Mouse (Mus musculus): Measurements from ENCODE around the gene Plbd2.
"Not testable (repeated sequence)": the region's sequence is repeated elsewhere in the genome, so short reads cannot be mapped to it uniquely, and the experiment has no call there.

Gene Plbd2

DNA sequence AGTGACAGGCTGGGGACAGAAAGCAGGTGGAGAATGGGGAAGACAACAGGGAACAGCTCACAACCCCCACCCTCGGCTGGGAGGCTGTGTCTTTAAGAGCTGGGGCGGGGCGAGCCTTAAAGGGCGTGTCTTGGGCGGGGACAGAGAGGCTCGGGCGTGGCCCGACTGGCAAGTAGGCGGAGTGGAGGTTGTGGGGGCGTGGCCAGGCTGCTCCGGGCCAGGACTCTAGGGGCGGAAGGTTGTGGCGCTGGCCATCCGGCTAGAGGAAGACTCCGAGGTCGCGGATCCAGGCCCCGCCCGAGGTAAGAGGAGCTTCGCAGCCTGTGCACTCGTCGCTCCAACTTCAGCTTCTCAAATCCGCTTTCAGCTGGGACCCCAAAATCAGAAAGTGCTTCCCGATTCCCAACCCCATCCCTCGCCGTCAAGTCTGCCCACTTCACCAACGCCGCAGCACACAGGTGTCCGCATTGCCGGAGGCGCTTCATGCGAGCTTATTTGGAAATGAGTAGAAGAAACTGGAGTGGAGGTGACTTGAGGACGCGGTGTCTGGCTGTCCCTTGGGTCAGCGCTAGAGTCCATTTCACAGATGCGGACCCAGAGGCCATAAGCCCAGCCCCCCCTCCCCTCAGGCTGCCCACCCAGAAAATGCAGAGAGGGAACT is 7.7 kb upstream of the Plbd2 start, which contains the start of gene Slc8b1:
Slc8b1 (plus strand) TSS at position 187 of the 661 bp plus-strand sequence.
- peak; percentile 82 to 84 for DNase-seq (ENCODE audit: low spot score in 2 of 2)

DNA sequence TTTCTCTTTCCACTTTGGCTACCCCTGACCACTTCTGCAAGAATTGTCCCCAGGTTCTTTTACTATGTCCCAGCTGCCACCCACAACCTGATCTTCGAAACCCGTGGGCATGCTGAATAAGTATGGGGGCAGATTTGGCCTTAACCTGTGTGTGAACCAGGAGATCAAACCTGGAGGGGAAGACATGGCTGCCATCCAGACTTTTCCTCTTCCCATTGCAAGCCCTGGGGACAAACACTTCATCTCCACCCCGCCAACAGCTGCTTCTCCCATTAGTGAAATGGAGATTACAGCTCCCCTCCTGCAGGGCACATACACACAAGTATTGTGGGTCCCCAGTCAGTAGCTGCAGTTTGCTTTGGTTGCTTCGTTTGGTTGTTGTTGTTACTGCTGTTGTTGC is 3.9 kb upstream of the Plbd2 start:
- DNase-seq (ENCODE audit: low spot score in 2 of 2), result no peak

GRCm38 (mm10) chr5:120506490-120506889 is 3.1 kb upstream of the Plbd2 start:
- DNase-seq (ENCODE audit: low spot score in 2 of 2), result no peak

GRCm38 (mm10) chr5:120505781-120506180 is 2.4 kb upstream of the Plbd2 start:
- no peak for DNase-seq (ENCODE audit: low spot score in 2 of 2)

DNA sequence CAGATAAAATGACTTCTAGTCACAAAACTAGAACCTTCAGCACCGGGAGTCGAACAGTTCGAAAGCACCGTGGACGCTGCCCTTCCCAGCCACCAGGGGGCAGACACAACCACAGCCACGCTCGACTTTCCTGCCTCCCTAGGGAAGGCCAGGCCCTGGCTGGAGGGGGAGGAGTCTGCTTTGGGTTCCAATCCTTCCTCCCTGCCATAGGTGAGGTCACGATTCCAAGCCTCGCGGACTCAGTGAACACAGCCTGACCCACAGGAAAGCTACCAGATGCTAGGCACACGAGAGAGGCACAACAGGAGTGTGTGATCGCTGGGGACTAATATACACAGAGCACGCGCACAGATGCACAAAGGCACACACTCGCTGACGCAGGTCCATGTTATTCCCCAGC is 1.9 kb upstream of the Plbd2 start:
- DNase-seq (ENCODE audit: low spot score in 2 of 2), result peak; percentile 74

DNA sequence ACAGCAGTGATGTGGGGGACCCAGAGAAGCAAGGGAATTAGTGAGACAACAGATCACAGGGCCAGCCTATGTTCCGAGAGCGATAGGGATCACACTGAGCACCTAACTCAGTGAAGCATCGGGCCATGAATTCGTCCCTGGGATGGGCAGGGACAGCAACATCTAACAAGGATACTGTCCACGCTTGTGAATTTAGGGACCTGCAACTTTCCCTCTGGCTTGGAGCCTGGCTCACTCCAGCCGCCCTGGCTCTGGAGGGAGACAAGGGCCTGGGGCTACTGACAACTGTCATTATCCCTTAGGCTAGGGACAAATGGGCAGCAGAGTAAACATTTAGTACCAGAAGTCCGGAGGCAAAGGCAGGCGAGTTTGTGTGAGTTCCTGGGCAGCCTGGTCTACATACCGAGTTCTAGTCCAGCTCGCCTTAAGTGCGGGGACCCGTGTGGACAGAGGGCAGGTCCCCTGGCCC is 716 bp downstream of the Plbd2 start:
- peak in 1 of 2 experiments; percentile 21 for DNase-seq (ENCODE audit: low spot score in 2 of 2)

DNA sequence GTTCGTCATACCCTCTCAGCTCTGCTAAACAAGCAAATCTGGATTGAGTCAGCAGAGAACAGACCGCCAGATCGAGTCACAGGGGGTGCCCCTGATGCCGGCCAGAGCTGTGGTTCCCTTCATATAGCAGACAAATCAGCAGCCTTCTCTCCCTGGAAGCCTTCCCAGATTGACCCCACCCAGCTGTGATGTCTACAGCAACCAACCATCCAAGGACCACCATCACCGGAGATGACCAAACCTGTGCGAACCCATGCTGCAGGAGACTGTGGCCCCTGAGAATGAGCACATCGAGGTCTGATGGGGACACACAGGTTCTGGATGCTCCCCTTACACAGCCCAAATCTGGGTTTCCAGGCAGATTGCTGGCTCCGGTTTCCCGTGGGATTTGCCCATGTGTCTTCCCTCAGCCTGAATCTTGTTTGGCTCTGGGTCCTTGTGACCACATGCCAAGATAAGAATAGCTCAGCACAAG is 1.2 kb downstream of the Plbd2 start:
- DNase-seq (ENCODE audit: low spot score in 2 of 2), result peak; percentile 30 to 60

DNA sequence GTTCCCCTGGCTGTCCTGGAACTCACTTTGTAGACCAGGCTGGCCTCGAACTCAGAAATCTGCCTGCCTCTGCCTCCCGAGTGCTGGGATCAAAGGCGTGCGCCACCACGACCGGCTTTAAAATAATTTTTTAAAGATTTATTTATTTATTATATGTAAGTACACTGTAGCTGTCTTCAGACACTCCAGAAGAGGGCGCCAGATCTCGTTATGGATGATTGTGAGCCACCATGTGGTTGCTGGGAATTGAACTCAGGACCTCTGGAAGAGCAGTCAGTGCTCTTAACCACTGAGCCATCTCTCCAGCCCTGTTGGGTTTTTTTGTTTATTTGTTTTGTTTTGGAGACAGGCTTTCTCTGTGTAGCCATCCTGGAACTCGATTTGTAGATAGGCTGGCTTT is 2.8 kb downstream of the Plbd2 start:
- not testable (repeated sequence) for DNase-seq (ENCODE audit: low spot score in 2 of 2)

- no peak for DNase-seq (ENCODE audit: low spot score in 2 of 2)
These were observed 4.2 kb downstream of the Plbd2 start for GRCm38 (mm10) chr5:120499202-120499601.

- no peak for DNase-seq (ENCODE audit: low spot score in 2 of 2)
These were observed 6.4 kb downstream of the Plbd2 start for GRCm38 (mm10) chr5:120497071-120497470.

GRCm38 (mm10) chr5:120495703-120496226 is 7.7 kb downstream of the Plbd2 start:
- DNase-seq (ENCODE audit: low spot score in 2 of 2), result no peak

- DNase-seq (ENCODE audit: low spot score in 2 of 2), result no peak
These were observed 8.2 kb downstream of the Plbd2 start for GRCm38 (mm10) chr5:120495064-120495702.

DNA sequence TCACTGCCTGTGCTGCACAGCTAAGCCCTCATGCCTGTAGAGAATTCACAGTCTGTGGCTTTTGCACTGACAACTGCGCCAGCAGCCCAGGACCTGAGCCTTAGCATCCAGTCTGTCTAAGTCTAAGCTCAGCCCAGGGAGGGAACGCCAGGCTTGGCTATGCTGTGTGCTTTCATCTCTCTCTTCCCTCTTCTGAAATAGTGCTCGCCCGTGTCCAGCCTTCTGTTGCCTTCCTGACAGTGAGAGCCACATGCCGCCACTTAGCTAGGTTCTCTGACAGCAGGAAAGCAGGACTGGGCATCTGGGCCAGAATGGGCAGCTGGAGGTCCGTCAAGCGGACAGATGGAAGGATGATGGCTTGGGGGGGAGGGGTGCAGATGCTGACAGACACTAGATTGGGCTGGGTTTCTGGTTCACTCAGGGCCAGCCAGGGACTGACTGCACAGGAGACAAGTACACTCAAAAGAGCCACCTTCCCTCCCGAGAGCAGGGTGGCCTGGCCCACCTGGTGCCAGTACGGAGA is 9.5 kb downstream of the Plbd2 start:
- DNase-seq (ENCODE audit: low spot score in 2 of 2), result no peak

GRCm38 (mm10) chr5:120493440-120493839 is 10.0 kb downstream of the Plbd2 start:
- no peak for DNase-seq (ENCODE audit: low spot score in 2 of 2)

DNA sequence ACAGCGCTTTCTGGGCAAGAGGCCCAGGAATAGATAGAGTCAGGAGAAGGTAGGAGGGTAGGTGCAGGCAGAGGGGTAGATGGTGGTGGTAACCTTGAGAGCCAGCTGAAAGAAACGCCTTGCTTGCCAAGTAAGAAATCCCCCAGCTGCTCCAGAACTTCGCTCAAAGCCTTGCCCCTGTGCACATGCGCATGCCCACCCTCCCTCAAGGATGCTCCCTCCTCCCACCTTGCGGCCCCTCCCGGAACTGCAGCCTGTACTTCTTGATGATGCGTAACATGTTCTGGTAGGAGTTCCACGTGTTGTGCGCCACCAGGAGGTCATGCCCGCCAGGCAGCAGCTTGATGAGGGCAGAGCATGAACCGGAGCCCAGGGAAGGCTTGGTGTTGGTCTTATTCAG is 11.0 kb downstream of the Plbd2 start:
- peak; percentile 36 to 51 for DNase-seq (ENCODE audit: low spot score in 2 of 2)

DNA sequence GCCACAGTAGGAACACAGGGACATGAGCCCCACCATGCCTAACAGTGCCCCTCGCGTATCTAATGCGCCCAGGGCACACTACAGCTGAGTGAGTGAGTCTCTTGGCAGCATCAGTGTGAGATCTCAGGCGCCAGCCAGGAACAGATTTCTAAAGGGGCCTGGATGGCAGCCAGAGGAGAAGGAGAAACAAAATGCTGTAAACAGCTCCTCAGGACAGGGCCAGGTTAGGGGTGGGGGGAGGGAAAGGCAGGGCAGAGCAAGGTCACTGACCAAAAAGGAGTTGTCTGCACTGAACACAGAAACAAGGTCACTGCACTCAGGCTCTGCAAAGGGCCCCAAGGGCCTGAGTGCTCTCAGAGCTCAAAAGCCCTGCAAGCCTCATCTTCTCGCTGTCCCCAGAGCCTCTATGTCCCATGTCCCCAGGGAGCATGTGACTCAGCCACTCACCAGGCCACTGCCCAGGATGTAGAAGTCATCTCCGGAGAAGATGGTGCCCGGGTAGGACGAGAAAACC is 12.7 kb downstream of the Plbd2 start:
- peak in 1 of 2 experiments; percentile 52 for DNase-seq (ENCODE audit: low spot score in 2 of 2)

DNA sequence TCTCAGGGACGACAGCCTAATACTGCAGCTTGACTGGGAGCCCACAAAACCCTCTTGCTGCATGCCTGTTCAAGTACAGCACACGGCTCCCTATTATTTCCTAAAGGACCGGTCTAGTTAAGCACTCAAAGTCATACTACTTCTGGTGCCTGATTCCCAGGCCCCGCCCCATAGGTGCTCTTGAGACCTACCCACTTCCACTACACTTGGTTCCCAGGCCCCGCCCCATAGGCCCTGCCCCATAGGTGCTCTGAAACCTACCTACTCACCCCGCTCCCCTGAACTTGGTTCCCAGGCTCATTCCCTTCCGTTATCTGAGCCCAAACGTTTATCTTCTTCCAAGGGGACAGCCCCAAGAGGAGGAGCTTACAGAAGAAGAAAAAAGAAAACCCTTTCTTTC is 15.6 kb downstream of the Plbd2 start:
- DNase-seq (ENCODE audit: low spot score in 2 of 2), result no peak

DNA sequence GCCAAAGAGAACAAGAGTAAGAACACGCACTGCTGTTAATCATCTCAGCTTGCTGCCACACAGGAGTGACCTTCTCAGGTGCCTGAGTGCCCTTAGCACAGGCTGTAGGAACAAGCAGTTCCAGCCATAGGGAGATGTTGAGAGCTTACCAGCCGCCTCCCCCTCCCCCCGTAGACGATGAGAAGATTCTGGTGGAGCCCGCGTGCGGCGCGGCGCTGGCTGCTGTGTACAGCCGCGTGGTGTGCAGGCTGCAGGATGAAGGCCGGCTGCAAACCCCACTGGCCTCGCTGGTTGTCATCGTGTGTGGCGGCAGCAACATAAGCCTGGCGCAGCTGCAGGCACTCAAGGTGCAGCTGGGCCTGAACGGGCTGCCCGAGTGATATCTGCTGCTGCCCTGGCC is 20.0 kb downstream of the Plbd2 start:
- DNase-seq (ENCODE audit: low spot score in 2 of 2), result no peak

DNA sequence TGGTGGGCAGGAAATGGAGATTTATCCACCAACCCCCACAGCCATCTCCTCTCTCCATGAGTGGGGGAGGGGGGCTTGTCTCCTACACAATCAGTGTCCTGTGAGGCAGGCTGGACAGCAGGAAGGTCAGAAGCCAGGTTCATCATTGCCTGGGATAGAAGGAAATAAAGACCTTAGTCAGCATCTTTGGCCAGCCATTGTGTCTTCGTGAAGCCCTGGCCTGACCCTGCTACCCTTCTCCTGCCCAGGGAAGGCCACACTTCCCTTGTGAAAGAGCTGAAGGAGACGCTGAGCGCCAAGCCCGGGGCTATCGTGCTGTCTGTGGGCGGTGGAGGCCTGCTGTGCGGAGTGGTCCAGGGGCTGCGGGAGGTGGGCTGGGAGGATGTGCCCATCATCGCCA is 22.2 kb downstream of the Plbd2 start:
- DNase-seq (ENCODE audit: low spot score in 2 of 2), result no peak

- DNase-seq (ENCODE audit: low spot score in 2 of 2), result no peak
These were observed 23.9 kb downstream of the Plbd2 start for GRCm38 (mm10) chr5:120479538-120479937.

DNA sequence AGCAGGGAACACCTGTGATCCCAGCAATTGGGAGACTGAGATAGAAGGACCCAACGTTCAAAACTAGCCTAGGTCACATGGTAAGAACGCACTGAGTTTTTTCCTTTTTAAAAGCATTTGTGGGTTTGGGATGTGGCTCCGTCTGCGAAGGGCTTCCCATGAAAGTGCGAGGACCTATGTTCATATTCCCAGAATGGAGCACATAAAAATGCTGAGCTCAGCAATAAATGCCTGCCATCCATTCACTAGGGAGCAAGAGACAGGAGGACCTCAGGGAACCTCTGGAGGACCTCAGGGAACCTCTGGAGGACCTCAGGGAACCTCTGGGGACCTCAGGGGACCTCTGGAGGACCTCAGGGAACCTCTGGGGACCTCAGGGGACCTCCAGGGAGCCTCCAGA is 25.4 kb downstream of the Plbd2 start:
- DNase-seq (ENCODE audit: low spot score in 2 of 2), result no peak

DNA sequence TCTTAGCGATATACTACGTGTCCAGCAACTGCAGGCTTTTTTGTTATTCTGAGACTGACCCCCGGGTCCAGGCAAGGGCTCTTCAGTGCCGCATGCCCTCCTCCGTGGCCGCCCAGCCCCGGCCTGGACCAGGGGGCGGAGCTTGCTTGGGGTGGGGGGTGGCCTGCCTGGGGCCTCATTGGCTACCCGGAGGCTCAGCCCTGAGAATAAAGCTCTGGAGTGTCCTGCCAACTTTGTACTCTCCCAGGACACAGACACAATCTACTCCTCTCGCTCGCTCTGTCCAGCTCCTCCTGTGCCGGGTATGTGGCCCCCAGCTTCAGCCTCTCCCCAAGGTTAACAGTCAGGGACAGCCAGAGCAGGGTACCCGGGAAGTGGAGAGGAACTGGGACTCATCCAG is 27.1 kb downstream of the Plbd2 start, which contains the start of gene Sds:
Sds (plus strand) TSS at position 231 of the 400 bp plus-strand sequence.
- DNase-seq (ENCODE audit: low spot score in 2 of 2), result no peak

Measured in frontal cortex, postnatal 36 days (tissue).